Mouse (Mus musculus) CH12.LX (cell line): ENCODE data around the gene Cd37. TPM values are rescaled to one million over a fixed set of nuclear protein-coding genes. Genes with fewer than 3 reads are reported as not detected.

Experiments used
- DNase-seq: peaks from one replicate; pipeline ENCODE4 v3.0.0-alpha.2; 2013; ENCODE audit errors: extremely low read depth
- H3K27ac ChIP-seq: 2 replicates; pipeline ENCODE4 v1.5.1; 2012; ENCODE audit warnings: low read depth, mild to moderate bottlenecking, control low read depth, moderate library complexity; ENCODE audit not compliant: insufficient read depth
- H3K27me3 ChIP-seq: replicated peaks from 2 replicates; pipeline ENCODE3; 2012; ENCODE audit warnings: inconsistent platforms
- H3K36me3 ChIP-seq, 2 experiments: replicated peaks in 1 of 2; 2 replicates each; pipeline versions ENCODE3 to v1.6.1; 2012; ENCODE audit warnings: inconsistent platforms in 1 of 2, low read length in 1 of 2, mild to moderate bottlenecking in 1 of 2, mixed read lengths in 1 of 2, moderate library complexity in 1 of 2; ENCODE audit not compliant: control insufficient read depth in 1 of 2, insufficient read depth in 1 of 2
- H3K4me1 ChIP-seq, 2 experiments: 2 replicates each; pipeline ENCODE4 v1.6.1; 2012; ENCODE audit warnings: inconsistent platforms in 1 of 2, moderate library complexity in 1 of 2; ENCODE audit not compliant: insufficient read depth in 2 of 2, control insufficient read depth in 1 of 2
- H3K4me2 ChIP-seq: 2 replicates; pipeline ENCODE4 v1.6.1; 2012; ENCODE audit warnings: low read depth, mild to moderate bottlenecking, control low read depth; ENCODE audit not compliant: poor library complexity, insufficient read depth, severe bottlenecking
- H3K4me3 ChIP-seq, 3 experiments: fragments of 150-350 bp in 1 of 3; sonication (generic) in 1 of 3; replicated peaks in 1 of 3; 2 replicates each; pipeline versions ENCODE3 to v1.5.1; 2011 to 2012; ENCODE audit warnings: low read depth in 2 of 3, low read length in 2 of 3, mild to moderate bottlenecking in 2 of 3, moderate library complexity in 2 of 3, control low read depth in 1 of 3, improper control_type of control experiment in 1 of 3, inconsistent platforms in 1 of 3, mixed read lengths in 1 of 3; ENCODE audit not compliant: poor library complexity in 1 of 3
- H3K79me2 ChIP-seq: replicated peaks from 2 replicates; pipeline ENCODE4 v1.6.1; 2012; ENCODE audit warnings: mild to moderate bottlenecking, moderate library complexity; ENCODE audit not compliant: control insufficient read depth, poor library complexity, insufficient read depth, severe bottlenecking; ENCODE audit errors: extremely low read depth
- H3K9ac ChIP-seq: 2 replicates; pipeline ENCODE4 v1.6.1; 2012; ENCODE audit warnings: low read depth, mild to moderate bottlenecking, control low read depth, moderate library complexity; ENCODE audit not compliant: insufficient read depth
- H3K9me3 ChIP-seq: replicated peaks from 2 replicates; pipeline ENCODE3; 2012; ENCODE audit warnings: low read length, inconsistent platforms, mixed read lengths
- CHD1 ChIP-seq: IDR thresholded peaks from 2 replicates; pipeline ENCODE4 v1.6.1; 2012; ENCODE audit warnings: low read depth, low read length, improper control_type of control experiment, inconsistent platforms
- CTCF ChIP-seq, 2 experiments: IDR thresholded peaks in 1 of 2; conservative IDR thresholded peaks in 1 of 2; 2 replicates each; pipeline ENCODE4 v1.5.1; 2011 to 2012; ENCODE audit warnings: low read depth in 2 of 2, low read length in 2 of 2, improper control_type of control experiment in 1 of 2, inconsistent platforms in 1 of 2, mild to moderate bottlenecking in 1 of 2, moderate library complexity in 1 of 2
- E2F4 ChIP-seq: IDR thresholded peaks from 2 replicates; pipeline ENCODE4 v1.6.1; 2011; ENCODE audit warnings: low read depth, low read length, improper control_type of control experiment; ENCODE audit not compliant: insufficient replicate concordance
- ELF1 ChIP-seq: IDR thresholded peaks from 2 replicates; pipeline ENCODE4 v1.6.1; 2014; ENCODE audit warnings: low read depth, mild to moderate bottlenecking, inconsistent platforms, low read length, improper control_type of control experiment
- EP300 ChIP-seq: IDR thresholded peaks from 2 replicates; pipeline ENCODE4 v1.6.1; 2011; ENCODE audit warnings: low read length, improper control_type of control experiment
- ETS1 ChIP-seq: conservative IDR thresholded peaks from 2 replicates; pipeline ENCODE4 v1.6.1; 2012; ENCODE audit warnings: low read depth, mild to moderate bottlenecking, inconsistent platforms, low read length, improper control_type of control experiment, moderate library complexity
- GABPA ChIP-seq: IDR thresholded peaks from 2 replicates; pipeline ENCODE4 v1.6.1; 2012; ENCODE audit warnings: low read depth, low read length, improper control_type of control experiment, inconsistent platforms; ENCODE audit not compliant: insufficient replicate concordance
- IRF4 ChIP-seq: IDR thresholded peaks from 2 replicates; pipeline ENCODE4 v1.6.1; 2014; ENCODE audit warnings: low read depth, mild to moderate bottlenecking, inconsistent platforms, low read length, improper control_type of control experiment
- JUN ChIP-seq: IDR thresholded peaks from 2 replicates; pipeline ENCODE4 v1.6.1; 2011; ENCODE audit warnings: low read depth, mild to moderate bottlenecking, low read length, improper control_type of control experiment, moderate library complexity; ENCODE audit not compliant: insufficient read depth
- KAT2A ChIP-seq: IDR thresholded peaks from 2 replicates; pipeline ENCODE4 v1.6.1; 2012; ENCODE audit warnings: low read length, improper control_type of control experiment, inconsistent platforms; ENCODE audit not compliant: insufficient replicate concordance
- MEF2A ChIP-seq: IDR thresholded peaks from 2 replicates; pipeline ENCODE4 v1.6.1; 2014; ENCODE audit warnings: low read depth, mild to moderate bottlenecking, inconsistent platforms, low read length, improper control_type of control experiment, borderline replicate concordance
- MXI1 ChIP-seq: IDR thresholded peaks from 2 replicates; pipeline ENCODE4 v1.6.1; 2011; ENCODE audit warnings: mild to moderate bottlenecking, low read depth, low read length, improper control_type of control experiment
- MYC ChIP-seq: IDR thresholded peaks from 2 replicates; pipeline ENCODE4 v1.6.1; 2011; ENCODE audit warnings: low read depth, mild to moderate bottlenecking, improper control_type of control experiment, low read length
- POLR2AphosphoS2 ChIP-seq: IDR thresholded peaks from 2 replicates; pipeline ENCODE4 v1.6.1; 2011; ENCODE audit warnings: low read depth, low read length, improper control_type of control experiment
- RAD21 ChIP-seq: IDR thresholded peaks from 2 replicates; pipeline ENCODE4 v1.6.1; 2011; ENCODE audit warnings: low read depth, mild to moderate bottlenecking, low read length, improper control_type of control experiment, moderate library complexity
- SIN3A ChIP-seq: IDR thresholded peaks from 2 replicates; pipeline ENCODE4 v1.6.1; 2012; ENCODE audit warnings: low read length, improper control_type of control experiment, inconsistent platforms
- SMC3 ChIP-seq: IDR thresholded peaks from 2 replicates; pipeline ENCODE4 v1.6.1; 2011; ENCODE audit warnings: low read depth, low read length, improper control_type of control experiment
- TBP ChIP-seq: conservative IDR thresholded peaks from 2 replicates; pipeline ENCODE4 v1.6.1; 2011; ENCODE audit warnings: low read depth, low read length, improper control_type of control experiment
- TCF12 ChIP-seq: IDR thresholded peaks from 2 replicates; pipeline ENCODE4 v1.6.1; 2014; ENCODE audit warnings: low read depth, mild to moderate bottlenecking, inconsistent platforms, low read length, improper control_type of control experiment
- USF1 ChIP-seq: IDR thresholded peaks from 2 replicates; pipeline ENCODE4 v1.6.1; 2014; ENCODE audit warnings: low read depth, mild to moderate bottlenecking, inconsistent platforms, low read length, improper control_type of control experiment
- ZC3H11A ChIP-seq: IDR thresholded peaks from 2 replicates; pipeline ENCODE4 v1.6.1; 2012; ENCODE audit warnings: low read depth, mild to moderate bottlenecking, inconsistent platforms, low read length, improper control_type of control experiment
- ZKSCAN1 ChIP-seq: IDR thresholded peaks from 2 replicates; pipeline ENCODE4 v1.6.1; 2012; ENCODE audit warnings: low read depth, inconsistent platforms, low read length, improper control_type of control experiment, borderline replicate concordance
- dilution Hi-C: fragments of 300-500 bp; cut with MboI; formaldehyde crosslinking; loops from 2 replicates; pipeline ENCODE4 v1.14.3; 2020; ENCODE audit warnings: low sequenced_read_pairs; ENCODE audit not compliant: extremely low pct_unique_long_range_greater_than_20kb, extremely low pct_ligation_motif_present
- in situ Hi-C: fragments of 300-500 bp; cut with MboI; formaldehyde crosslinking; loops from 3 replicates; pipeline ENCODE4 v1.14.3; 2019; ENCODE audit warnings: low sequenced_read_pairs, low pct_ligation_motif_present, low pct_unique_long_range_greater_than_20kb, mixed read lengths
- polyA plus RNA-seq: library from polyadenylated mRNA; unstranded; fragments of >175 nt; gene quantifications from 2 replicates; pipeline ENCODE4 v1.2.1, GENCODE M21; 2012; ENCODE audit warnings: low read depth; ENCODE audit not compliant: insufficient read length
- total RNA-seq, 2 experiments: library from RNA; depleted of rRNA; stranded (reverse); fragments of 300-350 nt in 1 of 2; fragments of >200 nt in 1 of 2; gene quantifications; 2 replicates each; pipeline ENCODE4 v1.2.3; 2012 to 2014

Cd37 gene
- total and polyA plus RNA-seq, 3 experiments: 73.8 to 437 (median 91.1) TPM

- Histone ChIP-seq H3K9ac (no peak overlapping the region), H3K27me3 (peaks cover 65% of the 10 kb centered on the region), H3K4me1 (peaks cover 0 to 18% of the 10 kb centered on the region in 2 experiments; a peak in 2 of 4 replicates), H3K4me3 (no peak overlapping the region), H3K27ac (no peak overlapping the region), H3K79me2 (no peaks in the 10 kb centered on the region), H3K36me3 (no peaks in the 10 kb centered on the region), H3K9me3 (no peaks in the 10 kb centered on the region), H3K4me2 (no peak overlapping the region)
- dilution Hi-C loops (no loop called here), in situ Hi-C loops (no loop called here)
- TF ChIP-seq ETS1: no peak
- TF ChIP-seq TBP: no peak
- no peak for TF ChIP-seq TCF12
- TF ChIP-seq KAT2A: no peak
- TF ChIP-seq EP300: no peak
- no peak for TF ChIP-seq E2F4
- TF ChIP-seq RAD21: no peak
- no peak for TF ChIP-seq ELF1
- DNase-seq: no peak
Measured at GRCm38 (mm10) chr7:45196994-45197393, 41.9 kb downstream of the Cd37 start.

GRCm38 (mm10) chr7:45196176-45196535, 42.8 kb downstream of the Cd37 start:
- dilution Hi-C loops (no loop called here), in situ Hi-C loops (no loop called here)
- Histone ChIP-seq H3K9ac (no peak overlapping the region), H3K79me2 (no peaks in the 10 kb centered on the region), H3K27ac (no peak overlapping the region), H3K36me3 (no peaks in the 10 kb centered on the region), H3K4me3 (no peak overlapping the region), H3K4me1 (peaks cover 0 to 22% of the 10 kb centered on the region in 2 experiments; a peak in 2 of 4 replicates), H3K4me2 (no peak overlapping the region), H3K9me3 (no peaks in the 10 kb centered on the region), H3K27me3 (peaks cover 70% of the 10 kb centered on the region)
- no peak for DNase-seq
- TF ChIP-seq TCF12 (no peak), CHD1 (no peak), ZKSCAN1 (no peak), ETS1 (no peak), GABPA (no peak), RAD21 (no peak), MEF2A (no peak), JUN (no peak), MYC (no peak), ZC3H11A (no peak), SIN3A (no peak), POLR2AphosphoS2 (no peak), IRF4 (no peak), CTCF (conservative IDR thresholded peaks at IDR 0.05 in 1 of 2, IDR thresholded peaks at IDR 0.05 in 1 of 2; ENCODE audit: low read depth in 2 of 2, low read length in 2 of 2) (no peak), SMC3 (no peak), USF1 (no peak), MXI1 (no peak)
